Mouse (Mus musculus): ENCODE results near the gene Cyp4f17.

GRCm38 (mm10) chr17:32492349-32492980, 13.4 kb upstream of the Cyp4f17 start:
- TF ChIP-seq CTCF (IDR thresholded peaks at IDR 0.05; ENCODE audit: borderline replicate concordance, insufficient read depth, low read length) (no peak), POLR2A (IDR thresholded peaks at IDR 0.05; ENCODE audit: low read depth, low read length) (peak; percentile 55)
